Mouse (Mus musculus): ENCODE results near the gene Sgcd. TPM values are rescaled to one million over a fixed set of nuclear protein-coding genes. Genes with fewer than 3 reads are reported as not detected.
"Not testable (repeated sequence)": the region's sequence is repeated elsewhere in the genome, so short reads cannot be mapped to it uniquely, and the experiment has no call there.

Sgcd gene
- total RNA-seq, 2 experiments from 2014 or later = 66.7 to 76.3 TPM

GRCm38 (mm10) chr11:47777916-47778226 is 210.9 kb downstream of the Sgcd start:
- no peak for DNase-seq (ENCODE audit: low spot score)
- intact Hi-C loops (cut with DNase I) = no loop called here

GRCm38 (mm10) chr11:47777226-47777915 is 211.4 kb downstream of the Sgcd start:
- intact Hi-C loops (cut with DNase I) = no loop called here
- no peak for DNase-seq (ENCODE audit: low spot score)

- DNase-seq (ENCODE audit: low spot score) = no peak
- intact Hi-C loops (cut with DNase I) = no loop called here
These were observed 212.8 kb downstream of the Sgcd start for GRCm38 (mm10) chr11:47776019-47776418.

GRCm38 (mm10) chr11:47765859-47766258 is 222.9 kb downstream of the Sgcd start:
- intact Hi-C loops (cut with DNase I) = no loop called here
- DNase-seq (ENCODE audit: low spot score) = no peak

GRCm38 (mm10) chr11:47763569-47763968 is 225.2 kb downstream of the Sgcd start:
- DNase-seq (ENCODE audit: low spot score); intact Hi-C loops (cut with DNase I): not testable (repeated sequence)

- intact Hi-C loops (cut with DNase I) = no loop called here
These were observed 229.8 kb downstream of the Sgcd start for GRCm38 (mm10) chr11:47759015-47759414.

GRCm38 (mm10) chr11:47742806-47743205 is 246.0 kb downstream of the Sgcd start:
- no peak for DNase-seq (ENCODE audit: low spot score)
- intact Hi-C loops (cut with DNase I) = no loop called here

More at GRCm38 (mm10) chr11:47759015-47759414, 229.8 kb downstream of the Sgcd start:
- DNase-seq (ENCODE audit: low spot score) = no peak

- intact Hi-C loops (cut with DNase I) = no loop called here
- DNase-seq (ENCODE audit: low spot score) = peak; percentile 32
These were observed 283.6 kb downstream of the Sgcd start for GRCm38 (mm10) chr11:47704930-47705787.

GRCm38 (mm10) chr11:47695611-47696010 is 293.2 kb downstream of the Sgcd start:
- intact Hi-C loops (cut with DNase I) = no loop called here

GRCm38 (mm10) chr11:47658135-47658534 is 330.6 kb downstream of the Sgcd start:
- intact Hi-C loops (cut with DNase I) = no loop called here
- DNase-seq (ENCODE audit: low spot score) = no peak

More at GRCm38 (mm10) chr11:47695611-47696010, 293.2 kb downstream of the Sgcd start:
- no peak for DNase-seq (ENCODE audit: low spot score)

- intact Hi-C loops (cut with DNase I) = no loop called here
- DNase-seq (ENCODE audit: low spot score) = no peak
These were observed 342.9 kb downstream of the Sgcd start for GRCm38 (mm10) chr11:47645911-47646310.

GRCm38 (mm10) chr11:47641567-47642259 is 347.1 kb downstream of the Sgcd start:
- DNase-seq (ENCODE audit: low spot score) = no peak
- intact Hi-C loops (cut with DNase I) = no loop called here

GRCm38 (mm10) chr11:47640556-47640955 is 348.2 kb downstream of the Sgcd start:
- intact Hi-C loops (cut with DNase I) = no loop called here
- DNase-seq (ENCODE audit: low spot score) = no peak

GRCm38 (mm10) chr11:47630186-47630585 is 358.6 kb downstream of the Sgcd start:
- intact Hi-C loops (cut with DNase I) = no loop called here
- no peak for DNase-seq (ENCODE audit: low spot score)

- no peak for DNase-seq (ENCODE audit: low spot score)
These were observed 378.9 kb downstream of the Sgcd start for GRCm38 (mm10) chr11:47609892-47610291.

GRCm38 (mm10) chr11:47574635-47575034 is 414.1 kb downstream of the Sgcd start:
- no peak for DNase-seq (ENCODE audit: low spot score)
- intact Hi-C loops (cut with DNase I) = no loop called here

More at GRCm38 (mm10) chr11:47609892-47610291, 378.9 kb downstream of the Sgcd start:
- intact Hi-C loops (cut with DNase I) = no loop called here

GRCm38 (mm10) chr11:47568488-47568887 is 420.3 kb downstream of the Sgcd start:
- intact Hi-C loops (cut with DNase I) = no loop called here

GRCm38 (mm10) chr11:47566156-47566555 is 422.6 kb downstream of the Sgcd start:
- no peak for DNase-seq (ENCODE audit: low spot score)
- intact Hi-C loops (cut with DNase I) = no loop called here

More at GRCm38 (mm10) chr11:47568488-47568887, 420.3 kb downstream of the Sgcd start:
- no peak for DNase-seq (ENCODE audit: low spot score)

- intact Hi-C loops (cut with DNase I) = no loop called here
These were observed 463.9 kb downstream of the Sgcd start for GRCm38 (mm10) chr11:47524845-47525244.

GRCm38 (mm10) chr11:47508047-47508446 is 480.7 kb downstream of the Sgcd start:
- no peak for DNase-seq (ENCODE audit: low spot score)
- intact Hi-C loops (cut with DNase I) = no loop called here

More at GRCm38 (mm10) chr11:47524845-47525244, 463.9 kb downstream of the Sgcd start:
- no peak for DNase-seq (ENCODE audit: low spot score)

Data from heart, postnatal 25 days (tissue).